In genomic region chr1:171222238-171223155, GRCm38 (mm10) we compare ENCODE assay signal across 8 mouse cellular contexts. TPM values are rescaled to one million over a fixed set of nuclear protein-coding genes. Genes with fewer than 3 reads are reported as not detected.
A peak's percentile ranks its signal among the peaks of the same experiment; 100 is the strongest.
DNase-seq lines count a peak whose midpoint lies in the region; ATAC-seq and TF ChIP-seq lines count a peak whose summit lies in the region.

Gene Tomm40l (minus strand): TSS chr1:171222514.

- peak; percentile 82 for TF ChIP-seq CTCF in lung, postnatal 0 days (IDR thresholded peaks at IDR 0.05)

- peak within 1 kb of the TSS; percentile 88 for H3K27ac ChIP-seq in hindbrain, embryonic 10.5 days
- H3K27ac ChIP-seq in lung, postnatal 0 days (ENCODE audit: low read length), result peak within 1 kb of the TSS; percentile 91

- ATAC-seq in frontal cortex, adult (ENCODE audit: low TSS enrichment), result peak; percentile 95
- peak; percentile 99 for ATAC-seq in lung, postnatal 0 days

- H3K27me3 ChIP-seq in hindbrain, embryonic 10.5 days (ENCODE audit: insufficient read depth, poor library complexity, severe bottlenecking), result 0 out of 2 replicates have a peak, but pooled peaks cover 3% of the 10 kb centered on the region
- no peaks in the 10 kb centered on the region for H3K27me3 ChIP-seq in lung, postnatal 0 days (replicated peaks; ENCODE audit: insufficient read depth, low read length)

- peak; percentile 99 for DNase-seq in MN1 (ENCODE audit: low spot score)
- peak; percentile 99 for DNase-seq in cerebellum, adult 9-10 months
- peak; percentile 93 for DNase-seq in hindbrain, embryonic 10.5 days (ENCODE audit: low spot score)
- DNase-seq in layer of hippocampus, adult 9-11 months, result peak; percentile 99
- DNase-seq in lung, postnatal 0 days (ENCODE audit: low spot score), result peak; percentile 100
- peak; percentile 76 for DNase-seq in ovary, postnatal 14 days (ENCODE audit: low spot score)
- peak; percentile 88 for DNase-seq in thymus, postnatal 14 days

- H3K4me1 ChIP-seq in hindbrain, embryonic 10.5 days (replicated peaks), result peaks cover 25% of the 10 kb centered on the region
- peaks cover 10% of the 10 kb centered on the region; the same call in 1 of the 2 replicates for H3K4me1 ChIP-seq in lung, postnatal 0 days (ENCODE audit: insufficient read depth, low read depth, low read length)

- no peaks in the 10 kb centered on the region for H3K9me3 ChIP-seq in hindbrain, embryonic 10.5 days
- no peaks in the 10 kb centered on the region for H3K9me3 ChIP-seq in lung, postnatal 0 days (ENCODE audit: low read length)

- no peak for TF ChIP-seq EP300 in lung, postnatal 0 days (IDR thresholded peaks at IDR 0.05)

- peak within 1 kb of the TSS; percentile 32; the same call in 1 of the 2 replicates for H3K9ac ChIP-seq in lung, postnatal 0 days (replicated peaks; ENCODE audit: low read depth)

- 1% methylated on average over 28 of the region's 28 CpGs for WGBS in hindbrain, embryonic 10.5 days
- WGBS in lung, postnatal 0 days, result 1% methylated on average over 28 of the region's 28 CpGs

- H3K4me2 ChIP-seq in lung, postnatal 0 days (replicated peaks; ENCODE audit: low read depth, low read length), result peak within 1 kb of the TSS; percentile 81

- peak within 1 kb of the TSS; percentile 71 for H3K4me3 ChIP-seq in hindbrain, embryonic 10.5 days
- peak within 1 kb of the TSS; percentile 55 for H3K4me3 ChIP-seq in lung, postnatal 0 days (ENCODE audit: low read depth, low read length)

- peaks cover 30% of the 10 kb centered on the region for H3K36me3 ChIP-seq in hindbrain, embryonic 10.5 days
- H3K36me3 ChIP-seq in lung, postnatal 0 days (ENCODE audit: insufficient read depth, low read length), result peaks cover 3% of the 10 kb centered on the region; the same call in 1 of the 2 replicates

RNA-seq across cellular contexts. Expression of gene Tomm40l, which starts in this region (rescaled TPM):
- 33.1 and 36.2 TPM in 2 replicates for polyA plus RNA-seq in hindbrain, embryonic 10.5 days (2016; fragmentation: Nextera tagmentation; extraction: Ambion mirVana)
- 14.9 and 17.1 TPM in 2 replicates for polyA plus RNA-seq in lung, postnatal 0 days (2015; fragmentation: Nextera tagmentation; extraction: Ambion mirVana)

Comparison
In these comparisons a context has a peak if more than half of its experiments do, and no peak if none do; other contexts are left out.
1. Peak in every context shown above with its lines: DNase-seq, ATAC-seq, H3K4me3 ChIP-seq and H3K27ac ChIP-seq.